Mouse (Mus musculus) forelimb bud, embryonic 11.5 days (tissue): ENCODE results near the gene Il1rn.

Source experiments
- DNase-seq: peaks from one replicate; pipeline ENCODE4 v3.0.0-alpha.2; 2012; ENCODE audit warnings: low read depth, low spot score

Gene Il1rn

DNA sequence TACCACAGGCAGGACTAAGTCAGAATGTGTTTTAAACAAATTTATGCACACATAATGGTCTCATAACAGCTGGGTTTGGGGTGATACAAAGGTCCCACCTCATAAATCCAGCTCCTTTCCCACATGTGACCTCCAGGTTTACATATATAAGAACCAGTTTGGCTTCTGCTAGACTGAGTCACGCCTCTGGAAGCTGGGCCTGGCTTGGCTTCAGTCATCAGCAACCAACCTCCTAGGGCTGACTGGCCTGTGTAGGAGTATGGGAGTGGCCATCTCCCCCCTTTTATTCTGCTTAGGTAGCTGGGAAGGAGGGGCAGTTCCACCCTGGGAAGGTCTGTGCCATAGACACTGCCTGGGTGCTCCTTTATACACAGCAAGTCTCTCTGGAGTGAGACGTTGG is at the start of gene Il1rn:
Gene Il1rn, plus strand, starts transcription at position 309 of the 400 bp plus-strand sequence.
- DNase-seq, result peak; percentile 37

DNA sequence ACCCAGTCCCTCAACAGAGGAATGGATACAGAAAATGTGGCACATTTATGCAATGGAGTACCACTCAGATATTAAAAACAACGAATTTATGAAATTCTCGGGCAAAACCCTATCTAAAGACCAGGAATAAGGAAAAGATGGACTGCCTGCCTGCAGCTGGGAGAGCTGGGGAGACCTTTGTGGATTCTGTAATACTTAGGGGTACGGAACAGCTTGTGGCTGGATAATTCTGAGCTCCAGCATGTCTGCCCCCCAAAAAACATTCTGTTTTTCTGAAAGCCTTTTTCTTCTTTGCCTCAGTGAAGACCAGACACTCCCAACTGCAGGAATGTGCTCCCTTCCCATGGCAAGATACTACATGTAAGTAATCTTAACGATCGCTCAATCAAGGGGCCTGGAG is 45.8 kb upstream of the Il1rn start, which contains the start of gene Il1f10:
Gene Il1f10, plus strand, starts transcription at position 301 of the 400 bp plus-strand sequence.
- DNase-seq, result no peak

DNA sequence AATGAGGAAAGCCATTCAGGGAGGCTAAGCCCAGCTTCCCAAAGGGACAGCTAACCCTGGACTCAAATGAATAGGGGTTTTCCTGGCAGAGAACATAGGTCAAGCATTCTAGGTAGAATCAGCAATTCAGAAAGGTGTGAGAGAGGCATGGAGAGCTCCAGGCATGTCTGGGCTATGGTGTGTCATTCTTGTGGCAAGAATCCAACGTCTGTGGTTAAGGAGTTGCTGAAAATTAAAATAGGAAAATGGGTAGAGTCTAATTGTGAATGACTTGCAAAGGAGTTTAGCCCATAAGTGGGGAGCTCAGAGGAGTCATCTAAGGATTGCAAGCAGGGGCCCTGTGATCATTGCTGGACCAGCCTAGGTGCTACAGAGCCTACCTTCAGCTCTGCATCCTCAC is 42.0 kb upstream of the Il1rn start:
- no peak for DNase-seq

DNA sequence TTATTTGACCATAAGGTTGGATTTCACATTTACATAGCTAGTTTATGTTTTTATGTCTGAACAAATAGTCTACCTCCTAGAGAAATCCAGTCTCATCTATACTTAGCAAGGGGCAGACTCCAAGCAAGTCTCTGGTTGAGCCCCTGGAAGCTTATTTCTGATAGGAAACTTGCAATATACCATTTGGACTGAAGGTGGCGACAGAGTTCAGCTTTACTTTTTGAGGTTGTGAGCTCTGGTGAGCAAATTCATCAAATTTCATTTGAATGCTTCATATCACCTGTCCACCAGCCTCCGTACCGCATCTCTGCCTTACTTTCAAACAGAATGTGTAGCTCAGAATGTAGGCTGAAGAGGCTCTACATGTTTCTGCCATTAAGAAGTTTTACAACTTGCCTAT is 39.8 kb upstream of the Il1rn start:
- DNase-seq, result peak; percentile 65

- no peak for DNase-seq
Observed at GRCm38 (mm10) chr2:24311302-24312001, 25.2 kb upstream of the Il1rn start.

DNA sequence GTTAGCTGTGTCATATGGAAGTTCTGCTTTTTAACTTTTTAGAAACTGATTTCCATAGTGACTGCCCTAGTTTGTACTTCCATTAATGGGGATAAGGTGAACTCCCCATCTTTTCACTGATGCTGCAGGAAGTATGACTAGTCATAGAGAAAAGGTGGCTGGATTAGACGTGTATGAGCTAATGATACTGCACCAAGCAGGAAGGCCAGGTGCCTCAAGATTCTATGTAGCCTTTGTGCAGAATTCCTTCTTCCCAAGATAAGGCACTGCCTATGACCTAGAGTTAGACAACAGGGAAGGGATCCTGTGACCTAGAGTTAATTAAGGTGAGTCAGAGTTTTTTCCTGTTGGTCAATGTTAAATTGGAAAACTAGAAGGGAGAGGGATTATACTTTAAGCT is 19.7 kb upstream of the Il1rn start:
- DNase-seq, result no peak

DNA sequence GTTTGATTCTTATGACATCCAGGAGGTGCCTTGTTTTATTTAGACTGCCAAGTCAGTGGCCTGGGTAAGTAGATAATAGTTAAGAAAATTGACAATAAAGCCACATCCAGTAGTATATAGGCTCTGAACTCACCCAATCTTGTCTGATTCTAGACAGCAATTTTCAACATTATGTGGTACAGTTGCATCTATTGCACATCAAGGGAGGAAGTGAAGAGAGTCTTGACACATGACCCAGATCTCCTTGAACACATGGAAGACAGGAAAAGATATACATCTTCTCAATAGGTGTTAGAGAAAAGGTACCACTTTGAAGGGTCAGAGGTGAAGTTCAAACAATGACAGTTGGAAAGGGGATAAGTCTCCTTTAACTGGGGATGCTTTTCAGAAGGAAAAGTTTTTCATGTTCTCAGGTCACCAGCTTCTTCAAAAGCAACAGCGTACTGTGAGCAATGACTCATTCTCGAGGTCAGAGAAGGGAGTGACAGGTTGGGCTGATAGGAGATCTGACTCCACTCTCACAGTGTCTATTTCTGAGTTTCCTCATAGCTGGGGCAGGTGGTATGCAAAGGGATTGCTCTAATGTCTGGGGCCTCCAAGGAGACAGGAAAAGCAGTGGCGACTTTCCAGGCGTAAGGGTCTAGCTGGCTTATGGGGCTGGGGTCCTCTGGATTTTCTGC is 18.6 kb upstream of the Il1rn start:
- no peak for DNase-seq

DNA sequence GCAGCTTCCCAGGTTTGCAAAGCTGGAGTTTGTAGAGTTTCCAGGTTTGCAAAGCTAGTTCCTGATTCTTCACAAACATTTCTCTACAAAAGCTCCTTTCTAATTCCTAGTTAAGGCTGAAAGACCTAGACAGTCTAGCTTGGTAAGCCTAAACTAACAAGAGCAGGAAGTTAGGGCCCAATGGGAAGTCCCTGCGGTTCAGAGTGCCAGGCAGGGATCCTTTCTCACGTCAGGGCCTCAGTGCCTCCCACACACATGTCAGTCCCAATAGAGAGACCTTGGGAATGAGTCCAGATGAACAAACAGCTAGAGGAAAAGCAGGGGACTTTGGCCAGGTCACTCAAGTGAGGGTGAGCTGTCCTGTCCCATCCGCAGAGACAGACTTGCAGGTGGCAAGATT is 1.3 kb upstream of the Il1rn start:
- no peak for DNase-seq

DNA sequence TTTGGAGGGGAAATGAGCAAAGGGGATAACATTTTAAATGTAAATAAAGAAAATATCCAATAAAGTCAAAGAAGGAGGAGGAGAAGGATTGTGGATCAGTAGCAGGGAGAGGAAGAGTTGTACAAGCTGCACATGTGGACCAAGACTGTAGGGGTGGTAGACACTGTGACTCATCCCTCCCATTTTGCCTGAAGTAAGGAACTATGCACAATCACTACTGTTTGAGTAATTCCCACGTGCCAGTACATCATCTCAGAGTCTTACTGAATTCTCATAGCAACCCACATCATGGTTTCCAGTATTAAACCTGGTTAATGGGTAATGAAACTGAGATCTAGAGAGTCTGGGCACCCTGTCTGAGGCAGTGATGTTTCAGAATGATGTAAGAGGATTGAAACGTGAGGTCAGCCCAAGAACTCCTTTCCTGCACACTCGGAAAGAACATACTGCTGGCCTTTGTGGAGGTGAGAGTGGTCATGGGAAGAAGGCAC is 4.8 kb downstream of the Il1rn start:
- no peak for DNase-seq

GRCm38 (mm10) chr2:24344619-24345018 is 8.0 kb downstream of the Il1rn start:
- no peak for DNase-seq

- no peak for DNase-seq
Observed at GRCm38 (mm10) chr2:24345056-24345455, 8.4 kb downstream of the Il1rn start.

- DNase-seq, result no peak
Observed at GRCm38 (mm10) chr2:24347926-24348325, 11.3 kb downstream of the Il1rn start.

GRCm38 (mm10) chr2:24351159-24351558 is 14.5 kb downstream of the Il1rn start:
- DNase-seq, result no peak

DNA sequence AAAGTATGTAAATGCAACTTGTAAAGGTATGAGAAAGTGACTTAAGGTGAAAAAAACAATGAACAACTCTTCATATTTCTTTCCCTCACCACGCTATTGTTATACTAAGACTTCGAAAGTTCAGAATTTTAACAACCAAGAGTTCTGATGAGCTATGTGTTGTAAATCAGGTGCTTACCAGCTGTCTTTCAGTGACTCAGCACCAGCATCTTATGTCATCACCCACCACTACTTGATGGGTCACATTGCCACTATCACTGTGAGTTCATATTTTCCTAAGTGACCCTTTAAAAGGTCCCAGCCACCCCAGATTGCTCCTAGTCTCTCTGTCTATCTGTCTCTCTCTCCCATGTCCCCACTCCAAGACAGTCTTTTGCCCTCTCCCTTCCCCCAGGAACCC is 16.4 kb downstream of the Il1rn start:
- DNase-seq, result no peak

- DNase-seq, result no peak
Observed at GRCm38 (mm10) chr2:24357642-24358041, 21.0 kb downstream of the Il1rn start.

- no peak for DNase-seq
Observed at GRCm38 (mm10) chr2:24359347-24359746, 22.7 kb downstream of the Il1rn start.

DNA sequence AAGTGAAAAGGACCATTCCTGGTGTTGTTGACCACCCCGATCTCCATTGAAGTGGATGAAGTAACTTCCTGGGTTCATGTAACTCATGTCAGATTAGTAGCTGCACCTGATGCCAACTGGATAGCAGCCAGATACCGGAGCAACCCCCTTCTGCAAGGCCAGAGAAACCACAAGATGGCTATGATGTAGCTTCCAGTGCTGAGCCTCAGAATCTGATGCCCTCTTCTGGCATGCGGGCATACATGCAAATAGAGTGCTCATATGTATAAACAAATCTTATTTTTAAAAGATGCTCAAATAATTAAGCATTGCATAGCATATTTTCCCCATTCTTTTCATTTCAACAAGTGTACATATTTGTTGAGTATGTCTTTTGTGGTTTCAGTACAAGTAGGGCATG is 27.2 kb downstream of the Il1rn start:
- DNase-seq, result no peak

DNA sequence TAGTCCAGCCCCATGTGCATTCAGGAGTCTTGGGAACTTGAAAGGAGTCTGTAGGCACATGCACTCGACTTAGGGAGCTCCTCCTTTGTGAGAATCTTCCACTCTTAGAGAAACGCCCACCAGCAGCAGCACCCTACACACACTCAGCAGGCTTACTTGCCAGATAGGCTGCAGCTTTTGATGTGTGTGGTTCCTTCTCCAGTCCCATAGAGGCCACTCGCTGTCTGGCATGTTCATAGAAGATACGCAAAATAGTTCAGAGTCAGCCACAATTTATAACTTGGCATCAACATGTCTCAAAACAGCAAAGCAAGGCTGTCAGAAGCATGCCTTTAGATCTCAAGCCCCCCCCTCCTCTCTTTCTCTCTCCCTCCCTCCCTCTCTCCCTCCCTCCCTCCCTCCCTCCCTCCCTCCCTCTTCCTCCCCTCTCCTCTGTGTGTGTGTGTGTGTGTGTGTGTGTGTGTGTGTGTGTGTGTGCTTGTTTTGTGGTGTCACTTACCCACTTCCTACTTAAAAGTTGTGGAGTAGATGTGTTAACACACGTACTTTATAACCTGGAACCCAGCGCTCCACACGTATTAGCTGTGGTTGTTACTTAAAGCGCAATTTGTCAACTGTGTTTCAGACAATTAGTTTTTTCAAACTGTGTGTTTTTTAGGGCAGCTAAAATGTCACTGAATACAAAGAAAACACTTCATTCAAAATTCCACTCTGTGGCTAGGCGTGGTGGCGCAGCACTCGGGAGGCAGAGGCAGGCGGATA is 29.7 kb downstream of the Il1rn start:
- no peak for DNase-seq

DNA sequence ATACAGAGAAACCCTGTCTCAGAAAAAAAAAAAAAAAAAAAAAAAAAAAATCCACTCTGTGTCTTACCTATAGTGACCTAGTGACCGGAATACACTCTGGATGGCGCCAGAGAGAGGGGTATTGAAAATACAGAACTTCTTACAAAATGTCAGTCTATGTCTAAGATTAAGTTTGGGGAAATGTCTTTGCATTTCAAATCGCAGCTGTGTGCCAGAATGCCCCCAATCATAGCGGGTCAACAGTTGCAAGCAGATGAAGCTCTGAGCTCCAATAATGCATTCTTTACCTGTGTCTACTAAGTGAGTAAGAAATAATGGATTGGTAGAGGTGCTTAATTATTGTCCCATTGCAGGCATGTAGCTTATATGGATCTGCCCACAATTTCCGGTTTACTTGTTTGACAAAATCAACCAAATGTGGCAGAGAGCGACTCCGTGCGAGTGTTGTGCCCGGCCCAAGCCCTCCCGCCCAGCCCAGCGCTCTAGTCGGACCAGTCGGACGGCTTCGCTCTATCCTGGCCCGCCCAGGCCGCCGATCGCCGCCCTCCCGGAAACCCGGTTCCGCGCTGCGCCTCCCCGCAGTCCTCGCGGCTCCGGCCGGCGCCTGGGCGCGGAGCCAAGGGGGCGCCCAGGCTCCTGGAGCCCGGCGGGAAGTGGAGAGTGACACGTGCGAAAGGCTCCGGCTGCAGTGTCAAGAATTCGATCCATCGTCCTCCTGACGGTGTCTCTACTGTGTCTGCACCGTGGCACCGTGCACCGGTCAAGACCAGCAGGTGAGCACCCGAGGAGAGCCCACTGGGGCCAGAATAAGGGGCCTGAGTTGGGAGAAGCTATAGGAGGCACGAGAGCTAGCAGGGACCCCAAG is 30.6 kb downstream of the Il1rn start, which contains the start of gene Psd4:
Gene Psd4, plus strand, starts transcription at position 551 of the 865 bp plus-strand sequence.
- DNase-seq, result peak; percentile 26

GRCm38 (mm10) chr2:24367895-24368261 is 31.2 kb downstream of the Il1rn start:
- no peak for DNase-seq

GRCm38 (mm10) chr2:24378747-24379450 is 42.2 kb downstream of the Il1rn start:
- no peak for DNase-seq
